In genomic region chr10:75032395-75032794, GRCm38 (mm10) we compare ENCODE assay signal across 8 mouse cellular contexts. TPM values are rescaled to one million over a fixed set of nuclear protein-coding genes. Genes with fewer than 3 reads are reported as not detected.
DNase-seq lines count a peak whose midpoint lies in the region; ATAC-seq lines count a peak whose summit lies in the region.

Rsph14 (minus strand) TSS chr10:75032586.

- no peak within 1 kb of the TSS for H3K27ac ChIP-seq in embryonic facial prominence, embryonic 11.5 days (replicated peaks; ENCODE audit: low read depth, low read length)

- 0 out of 2 replicates have a peak, but pooled peaks have one; percentile 4 for ATAC-seq in embryonic facial prominence, embryonic 11.5 days (replicated peaks; ENCODE audit: insufficient number of reproducible peaks, low FRiP score, low TSS enrichment, low read depth)
- ATAC-seq in granulocyte monocyte progenitor cell, adult 5-6 weeks (replicated peaks; ENCODE audit: poor library complexity, severe bottlenecking): no peak

- no peak within 1 kb of the TSS for H3K4me3 ChIP-seq in embryonic facial prominence, embryonic 11.5 days (ENCODE audit: low read depth, low read length)

- 25% methylated on average over 10 of the region's 10 CpGs for WGBS in embryonic facial prominence, embryonic 11.5 days

- H3K4me2 ChIP-seq in embryonic facial prominence, embryonic 11.5 days (ENCODE audit: low read depth, low read length): no peak within 1 kb of the TSS

- DNase-seq in spleen, adult 18-20 months: peak; percentile 41 to 48
- DNase-seq in spleen, adult 12 weeks (ENCODE audit: low spot score): no peak
- DNase-seq in embryonic facial prominence, embryonic 11.5 days (ENCODE audit: low spot score): peak; percentile 80
- peak; percentile 55 to 70 for DNase-seq in heart, adult 9 months (ENCODE audit: low spot score in 2 of 2)
- DNase-seq in layer of hippocampus, adult 8-10 months (ENCODE audit: low spot score in 2 of 2): peak; percentile 84 to 87
- DNase-seq in lung, postnatal 25 days (ENCODE audit: low spot score): peak; percentile 74
- DNase-seq in right cerebral cortex, adult 18-20 months: peak; percentile 86

- H3K9me3 ChIP-seq in embryonic facial prominence, embryonic 11.5 days (replicated peaks; ENCODE audit: control insufficient read depth, low read length): no peaks in the 10 kb centered on the region

- no peak within 1 kb of the TSS for H3K9ac ChIP-seq in embryonic facial prominence, embryonic 11.5 days (replicated peaks; ENCODE audit: low read length)

- H3K27me3 ChIP-seq in embryonic facial prominence, embryonic 11.5 days (ENCODE audit: control insufficient read depth, insufficient read depth, low read length): no peaks in the 10 kb centered on the region

- H3K36me3 ChIP-seq in embryonic facial prominence, embryonic 11.5 days (replicated peaks; ENCODE audit: control insufficient read depth, insufficient read depth, low read depth, low read length): no peaks in the 10 kb centered on the region

- H3K4me1 ChIP-seq in embryonic facial prominence, embryonic 11.5 days (ENCODE audit: control insufficient read depth, insufficient read depth, low read length): no peaks in the 10 kb centered on the region; the same call in 1 of the 2 replicates

RNA-seq across cellular contexts. Expression of gene Rsph14, which starts in this region (rescaled TPM):
- not detected in 2 replicates for polyA plus RNA-seq in embryonic facial prominence, embryonic 11.5 days (2014; fragmentation: Nextera tagmentation; extraction: Ambion mirVana)
- 1 to 10 TPM in 1 of 4 experiments, under 1 TPM in 2, not detected in 1; 0.31 to 1.4 (median 0.75) TPM for total RNA-seq in layer of hippocampus, adult 8-10 months (2022)
- not detected in 2 replicates for total RNA-seq in granulocyte monocyte progenitor cell, adult 5-6 weeks (2014; fragmentation: Nextera tagmentation)
- not detected in 2 replicates for total RNA-seq in granulocyte monocyte progenitor cell, adult 5-6 weeks (2017)

Comparison
In these comparisons a context has a peak if more than half of its experiments do, and no peak if none do; other contexts are left out.
1. Peak in DNase-seq and ATAC-seq in embryonic facial prominence, embryonic 11.5 days; RNA of the gene not detected or under 1 TPM.